Mouse (Mus musculus) midbrain, embryonic 11.5 days (tissue): ENCODE measurements at regions not wholly inside any gene's neighbourhood (a gene's known extent, or its start where the extent isn't known, plus 50 kb on each side); places are given as distances from the start of the nearest gene placed in this dataset.

Source experiments
- ATAC-seq: fragments of 200-750 bp; cut with Nextera tagmentation; 2 replicates; pipeline ENCODE4 v1.8.0; 2017; ENCODE audit warnings: moderate TSS enrichment, moderate library complexity; ENCODE audit not compliant: low FRiP score
- DNase-seq: peaks from one replicate; pipeline ENCODE4 v3.0.0; 2015; ENCODE audit warnings: low spot score; ENCODE audit errors: missing footprints
- H3K27ac ChIP-seq: fragments of 300-500 bp; sonication (generic); 2 replicates; pipeline ENCODE4 v1.5.1; 2014; ENCODE audit warnings: low read depth, low read length
- H3K27me3 ChIP-seq: fragments of 300-500 bp; sonication (generic); 2 replicates; pipeline ENCODE4 v1.6.1; 2014; ENCODE audit warnings: mild to moderate bottlenecking, low read length, moderate library complexity, mixed read lengths; ENCODE audit not compliant: control insufficient read depth, insufficient read depth
- H3K36me3 ChIP-seq: fragments of 300-500 bp; sonication (generic); 2 replicates; pipeline ENCODE4 v1.6.1; 2014; ENCODE audit warnings: mild to moderate bottlenecking, low read length, moderate library complexity, mixed read lengths; ENCODE audit not compliant: control insufficient read depth, insufficient read depth
- H3K4me1 ChIP-seq: fragments of 300-500 bp; sonication (generic); 2 replicates; pipeline ENCODE4 v1.6.1; 2014; ENCODE audit warnings: low read length; ENCODE audit not compliant: control insufficient read depth, insufficient read depth
- H3K4me2 ChIP-seq: fragments of 300-500 bp; sonication (generic); 2 replicates; pipeline ENCODE4 v1.6.1; 2014; ENCODE audit warnings: mild to moderate bottlenecking, moderate library complexity
- H3K4me3 ChIP-seq: fragments of 300-500 bp; sonication (generic); 2 replicates; pipeline ENCODE4 v1.5.1; 2014; ENCODE audit warnings: low read depth, low read length
- H3K9ac ChIP-seq: fragments of 300-500 bp; sonication (generic); 2 replicates; pipeline ENCODE4 v1.6.1; 2014; ENCODE audit warnings: low read length
- H3K9me3 ChIP-seq: fragments of 300-500 bp; sonication (generic); 2 replicates; pipeline ENCODE4 v1.6.1; 2016; ENCODE audit warnings: low read length; ENCODE audit not compliant: control insufficient read depth
- WGBS: fragments of 180-500 bp; shearing (Covaris S2); extraction: QIAGEN DNeasy Blood & Tissue Kit; methylation state at CpG from one replicate; pipeline ENCODE4 v1.1.7; 2014; 5-methylcytosine and 5-hydroxymethylcytosine counted together

DNA sequence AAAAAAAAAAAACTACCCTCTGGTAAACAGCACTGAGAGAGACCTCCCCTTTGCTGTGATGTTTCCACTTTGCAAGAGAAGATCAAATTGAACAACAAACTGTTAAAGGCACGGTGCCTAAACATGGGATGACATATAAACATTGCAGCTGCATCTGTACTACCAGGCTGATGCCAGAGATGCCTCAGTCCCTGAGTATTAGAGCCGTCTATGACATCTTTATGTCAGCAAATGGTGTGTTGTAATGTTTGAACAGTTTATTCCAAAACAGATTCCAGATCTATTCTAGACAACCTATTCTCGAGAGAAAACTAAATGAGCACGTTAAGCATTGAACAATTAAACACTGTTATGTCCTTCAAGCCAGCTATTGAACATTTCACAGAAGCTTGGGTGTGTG is 381.8 kb upstream of the Npvf start:
- no peak overlapping the region for H3K4me3 ChIP-seq
- H3K36me3 ChIP-seq: no peaks in the 10 kb centered on the region
- H3K4me1 ChIP-seq: no peaks in the 10 kb centered on the region
- no peak overlapping the region for H3K4me2 ChIP-seq
- no peak overlapping the region for H3K27ac ChIP-seq
- no peaks in the 10 kb centered on the region for H3K27me3 ChIP-seq
- H3K9ac ChIP-seq: no peak overlapping the region
- no peak for ATAC-seq
- WGBS: 86% methylated on average over 4 of the region's 4 CpGs
- no peak for DNase-seq
- no peaks in the 10 kb centered on the region for H3K9me3 ChIP-seq

DNA sequence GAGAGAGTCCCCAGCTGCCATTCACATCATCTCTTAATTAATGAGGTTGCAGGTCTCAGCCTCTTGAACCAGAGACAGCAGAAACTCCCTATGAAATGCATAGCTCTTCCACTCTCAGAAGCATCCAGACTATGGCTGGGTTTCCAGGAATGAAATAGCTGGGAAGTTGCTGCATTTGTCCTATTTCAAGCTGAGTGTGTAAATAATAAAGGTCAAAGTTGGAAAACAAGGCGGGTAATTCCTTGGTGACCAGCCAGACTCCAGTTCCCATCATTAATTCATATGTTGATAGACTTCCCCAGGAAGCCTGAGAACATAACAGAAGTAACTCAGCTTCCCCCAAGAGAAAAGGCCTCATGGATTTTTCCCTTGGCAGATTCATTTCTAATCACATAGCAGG is 382.3 kb upstream of the Npvf start:
- Histone ChIP-seq H3K9me3 (no peaks in the 10 kb centered on the region), H3K9ac (no peak overlapping the region), H3K4me1 (no peaks in the 10 kb centered on the region), H3K4me3 (no peak overlapping the region), H3K4me2 (no peak overlapping the region), H3K36me3 (no peaks in the 10 kb centered on the region), H3K27me3 (no peaks in the 10 kb centered on the region), H3K27ac (no peak overlapping the region)
- no peak for DNase-seq
- no peak for ATAC-seq
- WGBS: 54% methylated on average over 1 of the region's 1 CpGs

DNA sequence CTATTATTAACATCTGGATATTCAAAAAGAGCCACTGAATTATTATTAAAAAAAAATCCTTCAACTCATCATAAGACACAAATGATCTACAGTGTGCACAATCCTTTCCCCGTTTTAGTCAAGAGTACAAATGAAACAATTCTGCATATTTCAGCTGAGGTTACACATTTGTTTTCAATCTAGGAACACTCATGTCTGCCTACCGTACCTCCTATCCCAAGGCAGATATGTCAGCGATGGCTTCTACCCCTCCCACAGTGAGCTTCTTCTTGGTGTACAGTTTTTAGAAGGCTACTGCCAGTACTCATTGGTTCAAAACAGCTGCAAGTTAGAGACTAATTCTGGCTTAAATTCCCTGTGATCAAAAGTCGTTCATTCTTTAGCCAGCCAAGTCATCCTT is 382.7 kb upstream of the Npvf start:
- Histone ChIP-seq H3K4me1 (no peaks in the 10 kb centered on the region), H3K27ac (no peak overlapping the region), H3K36me3 (no peaks in the 10 kb centered on the region), H3K27me3 (no peaks in the 10 kb centered on the region), H3K9ac (no peak overlapping the region), H3K9me3 (no peaks in the 10 kb centered on the region), H3K4me2 (no peak overlapping the region), H3K4me3 (no peak overlapping the region)
- no peak for DNase-seq
- WGBS: 80% methylated on average over 4 of the region's 4 CpGs
- ATAC-seq: no peak

DNA sequence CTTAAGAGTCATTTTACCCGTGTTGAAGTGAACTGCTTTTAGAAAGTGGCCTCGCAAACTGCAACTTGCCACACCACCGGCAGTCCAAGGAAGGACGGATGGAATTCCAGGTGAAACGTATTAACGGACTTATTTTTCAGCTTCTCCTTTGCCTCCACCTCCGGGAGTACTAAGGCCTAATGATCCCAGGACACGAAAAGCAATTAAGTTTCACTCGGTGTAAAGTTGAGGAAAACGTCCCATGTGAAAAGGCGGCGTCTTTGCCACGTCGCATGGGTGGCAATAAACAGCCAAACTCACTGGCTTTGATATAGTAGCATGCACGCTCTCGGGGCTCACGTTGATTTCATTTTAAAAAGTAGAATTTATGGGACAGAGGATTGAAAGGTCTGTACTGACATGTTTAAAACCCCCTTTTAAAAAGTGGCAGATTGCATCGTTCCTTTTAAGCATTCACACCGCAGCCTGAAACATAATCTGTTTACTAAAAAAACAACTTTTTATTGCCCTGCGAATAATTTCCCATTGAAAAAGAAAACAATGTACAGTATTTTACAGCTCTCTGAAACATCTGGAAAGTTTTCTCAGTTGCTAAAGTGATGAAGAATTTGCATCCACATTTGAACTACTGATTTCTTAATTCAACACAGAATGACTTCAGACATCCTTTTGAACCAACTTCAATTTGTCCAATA is 385.4 kb upstream of the Npvf start:
- Histone ChIP-seq H3K4me1 (no peaks in the 10 kb centered on the region), H3K9me3 (no peaks in the 10 kb centered on the region), H3K27me3 (no peaks in the 10 kb centered on the region), H3K9ac (no peak overlapping the region), H3K27ac (no peak overlapping the region), H3K4me2 (no peak overlapping the region), H3K4me3 (no peak overlapping the region), H3K36me3 (no peaks in the 10 kb centered on the region)
- DNase-seq (no peak), ATAC-seq (no peak)
- WGBS: 90% methylated on average over 20 of the region's 20 CpGs

DNA sequence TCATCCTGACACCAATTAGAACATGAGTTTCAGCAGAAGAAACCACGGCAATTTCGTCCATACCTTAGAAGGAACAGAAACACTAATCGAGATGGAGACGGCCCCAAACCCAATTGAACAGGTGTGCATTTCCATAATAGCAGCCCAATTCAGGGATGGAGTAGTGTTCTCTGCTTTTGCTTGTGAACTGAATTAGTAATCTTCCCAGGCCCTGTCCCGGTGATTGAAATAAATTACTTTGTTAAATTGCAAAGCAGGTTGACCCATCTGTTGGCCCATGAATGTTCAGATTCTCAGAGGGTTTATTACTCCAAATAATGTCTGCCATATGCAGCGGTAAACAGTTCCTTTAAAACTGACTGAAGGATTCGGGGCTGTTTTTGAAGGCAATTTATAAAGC is 388.5 kb upstream of the Nfe2l3 start:
- H3K4me1 ChIP-seq: no peaks in the 10 kb centered on the region
- H3K27me3 ChIP-seq: no peaks in the 10 kb centered on the region
- no peaks in the 10 kb centered on the region for H3K36me3 ChIP-seq
- H3K4me2 ChIP-seq: no peak overlapping the region
- no peak for ATAC-seq
- H3K9me3 ChIP-seq: no peaks in the 10 kb centered on the region
- no peak for DNase-seq
- no peak overlapping the region for H3K4me3 ChIP-seq
- H3K9ac ChIP-seq: no peak overlapping the region
- 80% methylated on average over 7 of the region's 7 CpGs for WGBS
- no peak overlapping the region for H3K27ac ChIP-seq

DNA sequence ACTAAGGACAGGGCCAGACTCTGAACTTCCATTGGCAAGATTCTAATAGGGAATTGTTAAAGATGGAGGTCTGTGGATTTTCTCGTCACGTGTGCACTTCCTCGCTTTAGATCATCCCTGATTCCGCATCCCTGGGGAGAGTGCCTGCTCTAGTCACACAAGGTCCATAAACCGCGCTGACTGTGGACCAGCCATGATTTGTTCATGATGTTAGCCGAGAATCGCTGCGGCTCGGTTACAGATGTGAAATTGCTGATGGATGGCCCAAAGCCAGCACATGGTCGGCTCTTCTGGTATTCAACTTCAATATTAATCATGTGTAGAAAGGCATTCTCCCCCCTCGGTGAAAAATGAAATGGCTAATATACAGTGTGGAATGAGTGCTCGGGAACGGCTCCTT is 387.6 kb upstream of the Nfe2l3 start:
- no peak for DNase-seq
- 93% methylated on average over 14 of the region's 14 CpGs for WGBS

DNA sequence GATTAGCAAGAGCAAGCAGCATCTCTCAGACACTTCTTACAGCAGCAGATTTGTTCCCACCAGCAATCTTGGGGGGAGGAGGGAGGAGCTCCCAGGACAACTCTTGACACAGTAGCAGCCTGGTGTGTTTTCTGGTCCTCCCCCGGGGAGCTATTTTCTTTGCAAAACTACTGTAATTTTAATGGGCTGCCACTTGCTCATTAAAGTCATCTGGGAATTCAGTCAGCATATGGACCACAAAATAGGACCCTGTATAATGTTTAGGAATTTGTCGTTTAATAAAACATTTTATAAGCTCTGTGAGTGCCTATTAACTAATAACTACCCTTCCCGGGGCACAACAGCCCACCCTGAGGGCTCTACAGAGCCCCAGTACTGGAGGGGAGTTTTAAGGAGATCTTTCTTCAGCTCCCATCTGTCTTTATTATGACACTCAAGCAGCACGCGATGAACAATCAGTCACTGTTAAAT is 380.0 kb upstream of the Nfe2l3 start:
- 73% methylated on average over 5 of the region's 5 CpGs for WGBS
- Histone ChIP-seq H3K4me3 (no peak overlapping the region), H3K36me3 (no peaks in the 10 kb centered on the region), H3K4me1 (peaks cover 13% of the 10 kb centered on the region), H3K4me2 (no peak overlapping the region), H3K27me3 (no peaks in the 10 kb centered on the region), H3K27ac (no peak overlapping the region), H3K9me3 (no peaks in the 10 kb centered on the region), H3K9ac (no peak overlapping the region)
- no peak for ATAC-seq
- DNase-seq: no peak

More for the DNA sequence above, 387.6 kb upstream of the Nfe2l3 start:
- H3K27me3 ChIP-seq: no peaks in the 10 kb centered on the region
- H3K4me3 ChIP-seq: no peak overlapping the region
- no peak overlapping the region for H3K4me2 ChIP-seq
- no peaks in the 10 kb centered on the region for H3K36me3 ChIP-seq
- ATAC-seq: no peak
- H3K4me1 ChIP-seq: no peaks in the 10 kb centered on the region
- no peak overlapping the region for H3K27ac ChIP-seq
- no peaks in the 10 kb centered on the region for H3K9me3 ChIP-seq
- no peak overlapping the region for H3K9ac ChIP-seq

DNA sequence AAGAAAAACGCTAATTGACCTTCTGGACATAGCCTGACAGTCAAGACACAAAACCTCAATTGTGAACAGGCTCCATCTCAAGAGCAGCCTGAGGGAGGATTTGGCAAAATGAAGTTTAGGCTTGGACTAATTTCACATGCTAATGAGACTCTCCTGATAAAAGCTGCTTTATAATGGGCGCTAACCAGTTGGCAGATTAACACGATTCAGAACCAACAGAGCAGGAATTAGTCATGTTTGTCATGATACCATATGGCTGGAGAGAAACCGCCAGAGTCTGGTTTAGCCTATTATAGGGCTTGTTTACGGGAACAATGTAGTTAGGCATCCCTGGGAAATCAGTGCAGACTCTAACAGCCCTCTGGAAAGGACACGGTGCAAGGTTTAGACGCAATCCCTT is 375.2 kb upstream of the Nfe2l3 start:
- Histone ChIP-seq H3K27ac (peak overlapping the region; percentile 79), H3K4me1 (peaks cover 27% of the 10 kb centered on the region), H3K4me3 (no peak overlapping the region), H3K9ac (no peak overlapping the region), H3K36me3 (no peaks in the 10 kb centered on the region), H3K9me3 (no peaks in the 10 kb centered on the region), H3K4me2 (no peak overlapping the region), H3K27me3 (no peaks in the 10 kb centered on the region)
- 26% methylated on average over 7 of the region's 7 CpGs for WGBS
- DNase-seq (no peak), ATAC-seq (peak; percentile 89)

DNA sequence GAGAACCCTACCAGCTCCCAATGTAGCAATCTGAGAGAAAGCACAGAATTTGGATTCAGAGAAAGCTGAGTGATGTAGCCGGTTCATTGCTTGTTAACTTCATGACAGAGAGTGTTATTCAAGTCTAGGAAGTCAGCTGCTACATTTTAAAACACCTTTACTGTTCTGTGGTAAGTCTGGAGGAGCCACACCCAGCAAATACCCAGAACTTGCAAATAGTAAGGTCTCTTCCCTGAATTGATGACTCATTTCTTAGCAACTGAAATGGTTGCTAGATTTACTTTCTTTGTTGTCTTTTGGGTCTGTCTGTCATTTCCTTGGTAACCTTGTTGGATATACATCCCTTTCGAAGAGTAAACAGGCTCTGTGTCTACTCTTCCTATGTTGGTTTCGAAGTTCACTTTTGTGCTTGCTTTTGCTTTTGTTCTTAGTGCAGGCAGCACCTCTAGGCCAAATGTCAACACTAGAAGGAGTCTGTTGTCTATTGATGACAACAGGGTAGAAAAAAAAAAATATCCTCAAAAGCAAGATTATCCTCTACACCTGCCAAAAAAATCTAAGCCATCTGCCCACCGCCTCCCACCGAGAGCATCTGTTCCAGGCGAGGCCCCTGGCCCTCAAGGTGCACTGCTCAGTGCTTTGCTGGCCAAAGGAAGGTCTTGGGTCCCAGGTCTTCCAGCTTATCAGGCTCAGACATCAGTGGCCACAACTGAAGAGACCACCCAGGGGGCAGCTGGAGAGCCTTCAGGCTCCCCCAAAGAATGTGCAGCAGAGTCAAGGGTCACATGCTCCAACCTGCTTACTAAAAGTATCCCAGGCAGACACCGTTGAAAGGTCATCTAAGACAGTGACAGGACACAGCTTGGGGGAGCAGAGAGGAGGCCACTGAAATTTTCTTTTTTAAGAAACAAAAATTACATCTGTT is 372.3 kb upstream of the Nfe2l3 start:
- WGBS: 53% methylated on average over 7 of the region's 7 CpGs
- peak overlapping the region; percentile 2; the same call in 1 of the 2 replicates for H3K27ac ChIP-seq
- no peaks in the 10 kb centered on the region for H3K27me3 ChIP-seq
- H3K4me3 ChIP-seq: no peak overlapping the region
- peaks cover 24% of the 10 kb centered on the region; the same call in 1 of the 2 replicates for H3K4me1 ChIP-seq
- no peaks in the 10 kb centered on the region for H3K9me3 ChIP-seq
- no peaks in the 10 kb centered on the region for H3K36me3 ChIP-seq
- DNase-seq (no peak), ATAC-seq (no peak)
- H3K9ac ChIP-seq: no peak overlapping the region
- no peak overlapping the region for H3K4me2 ChIP-seq
